Mouse (Mus musculus): ENCODE measurements at regions not wholly inside any gene's neighbourhood (a gene's known extent, or its start where the extent isn't known, plus 50 kb on each side); places are given as distances from the start of the nearest gene placed in this dataset.
A peak's percentile ranks its signal among the peaks of the same experiment; 100 is the strongest.

- no peak for DNase-seq
Observed at GRCm38 (mm10) chr5:80178723-80179122, 841.2 kb upstream of the Adgrl3 start.

GRCm38 (mm10) chr5:80180280-80180679 is 839.7 kb upstream of the Adgrl3 start:
- no peak for DNase-seq

- DNase-seq: no peak
Observed at GRCm38 (mm10) chr5:80192418-80192817, 827.5 kb upstream of the Adgrl3 start.

- DNase-seq: no peak
Observed at GRCm38 (mm10) chr5:80199626-80200025, 820.3 kb upstream of the Adgrl3 start.

GRCm38 (mm10) chr5:80248530-80249122 is 771.3 kb upstream of the Adgrl3 start:
- no peak for DNase-seq

- DNase-seq: no peak
Observed at GRCm38 (mm10) chr5:80251961-80252360, 768.0 kb upstream of the Adgrl3 start.

GRCm38 (mm10) chr5:80255046-80255445 is 764.9 kb upstream of the Adgrl3 start:
- DNase-seq: peak; percentile 95

GRCm38 (mm10) chr5:80274589-80274988 is 745.3 kb upstream of the Adgrl3 start:
- DNase-seq: no peak

GRCm38 (mm10) chr5:80275232-80275866 is 744.6 kb upstream of the Adgrl3 start:
- DNase-seq: no peak

All from retina, postnatal 1 day (tissue).